Mouse (Mus musculus) liver, adult 2 months (tissue): Measurements from ENCODE around the gene Ap2a1.

Experiments
- CTCF ChIP-seq: fragments of 200-500 bp; IDR thresholded peaks from 2 replicates; pipeline ENCODE4 v1.5.1; 2011; ENCODE audit warnings: low read depth, low read length, control low read depth
- POLR2A ChIP-seq: fragments of 200-500 bp; IDR thresholded peaks from 2 replicates; pipeline ENCODE4 v1.6.1; 2011; ENCODE audit warnings: low read length, control low read depth; ENCODE audit not compliant: insufficient read depth; ENCODE audit errors: extremely low read depth

DNA sequence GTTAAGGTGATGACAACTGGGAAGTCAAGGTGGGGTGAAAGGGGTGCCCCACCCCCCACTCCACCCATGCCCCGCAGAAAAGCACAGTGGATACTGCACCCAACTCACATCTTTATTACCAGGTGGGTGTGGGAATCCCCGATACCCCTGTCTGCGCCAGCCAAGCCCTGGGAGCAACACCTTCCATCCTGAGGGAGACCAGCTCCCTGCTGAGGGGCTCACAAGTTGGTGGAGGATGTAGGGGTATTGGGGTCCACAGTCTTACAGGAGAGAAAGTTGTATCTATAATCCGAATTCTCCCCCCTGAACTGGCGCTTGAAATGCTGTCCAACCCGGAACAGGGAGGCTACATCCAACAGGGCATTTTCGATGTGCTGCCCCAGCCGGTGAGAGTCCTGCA lies 30.0 kb upstream of the Ap2a1 start:
- TF ChIP-seq POLR2A = no peak
- TF ChIP-seq CTCF = no peak
